Mouse (Mus musculus) myocyte (in vitro differentiated cells): ENCODE results near the gene Lman2l. TPM values are rescaled to one million over a fixed set of nuclear protein-coding genes. Genes with fewer than 3 reads are reported as not detected.

Source experiments
- H3K27me3 ChIP-seq: one replicate; pipeline ENCODE4 v1.6.1; 2011; ENCODE audit not compliant: control insufficient read depth, insufficient read depth, insufficient read length
- H3K36me3 ChIP-seq: one replicate; pipeline ENCODE4 v1.6.1; 2011; ENCODE audit not compliant: control insufficient read depth, insufficient read depth
- H3K4me2 ChIP-seq: one replicate; pipeline ENCODE4 v1.6.1; 2011; ENCODE audit warnings: low read depth, control low read depth
- H3K4me3 ChIP-seq: one replicate; pipeline ENCODE4 v1.5.1; 2011; ENCODE audit warnings: mild to moderate bottlenecking, control low read depth, moderate library complexity
- H3K79me2 ChIP-seq: one replicate; pipeline ENCODE4 v1.6.1; 2011; ENCODE audit not compliant: control insufficient read depth, insufficient read depth
- H3ac ChIP-seq: one replicate; pipeline ENCODE4 v1.6.1; 2011; ENCODE audit not compliant: control insufficient read depth, insufficient read length
- CEBPB ChIP-seq: IDR thresholded peaks from 2 replicates; pipeline ENCODE4 v1.6.1; 2011; ENCODE audit warnings: mild to moderate bottlenecking, moderate library complexity; ENCODE audit not compliant: poor library complexity, insufficient read depth, severe bottlenecking
- E2F4 ChIP-seq: IDR thresholded peaks from one replicate; pipeline ENCODE4 v1.6.1; 2011; ENCODE audit warnings: mild to moderate bottlenecking, control low read depth, moderate library complexity; ENCODE audit not compliant: insufficient read depth
- MAX ChIP-seq: IDR thresholded peaks from one replicate; pipeline ENCODE4 v1.6.1; 2011; ENCODE audit warnings: low read depth, mild to moderate bottlenecking, control low read depth
- MYOD1 ChIP-seq, 3 experiments: IDR thresholded peaks; one replicate each; pipeline ENCODE4 v1.6.1; 2011; ENCODE audit warnings: control low read depth in 2 of 3, low read depth in 2 of 3, mild to moderate bottlenecking in 2 of 3, moderate library complexity in 1 of 3; ENCODE audit not compliant: insufficient read length in 2 of 3, control insufficient read depth in 1 of 3
- MYOG ChIP-seq, 3 experiments: IDR thresholded peaks; one replicate each; pipeline ENCODE4 v1.6.1; 2011; ENCODE audit warnings: control low read depth in 2 of 3, low read depth in 2 of 3, mild to moderate bottlenecking in 2 of 3; ENCODE audit not compliant: insufficient read length in 2 of 3, control insufficient read depth in 1 of 3, insufficient read depth in 1 of 3
- POLR2A ChIP-seq: IDR thresholded peaks from one replicate; pipeline ENCODE4 v1.6.1; 2011; ENCODE audit warnings: low read depth, mild to moderate bottlenecking, control low read depth, moderate library complexity; ENCODE audit not compliant: insufficient read length
- POLR2AphosphoS2 ChIP-seq: IDR thresholded peaks from one replicate; pipeline ENCODE4 v1.6.1; 2011; ENCODE audit warnings: low read depth, control low read depth; ENCODE audit not compliant: insufficient read length
- REST ChIP-seq: IDR thresholded peaks from one replicate; pipeline ENCODE4 v1.6.1; 2011; ENCODE audit warnings: mild to moderate bottlenecking, control low read depth, moderate library complexity; ENCODE audit not compliant: insufficient read depth, insufficient read length
- SRF ChIP-seq: IDR thresholded peaks from one replicate; pipeline ENCODE4 v1.6.1; 2011; ENCODE audit warnings: low read depth; ENCODE audit not compliant: control insufficient read depth, insufficient read length
- TCF12 ChIP-seq: IDR thresholded peaks from one replicate; pipeline ENCODE4 v1.6.1; 2011; ENCODE audit warnings: mild to moderate bottlenecking, control low read depth; ENCODE audit not compliant: poor library complexity, insufficient read depth, severe bottlenecking
- TCF3 ChIP-seq: IDR thresholded peaks from one replicate; pipeline ENCODE4 v1.6.1; 2011; ENCODE audit warnings: low read depth, control low read depth; ENCODE audit not compliant: insufficient read length
- USF1 ChIP-seq: IDR thresholded peaks from one replicate; pipeline ENCODE4 v1.6.1; 2011; ENCODE audit warnings: low read depth, mild to moderate bottlenecking, control low read depth, moderate library complexity
- polyA plus RNA-seq: library from polyadenylated mRNA; unstranded; fragments of >200 nt; fragmentation: generic; extraction: Trizol; gene quantifications from one replicate; pipeline ENCODE4 v1.2.1, GENCODE M21; 2012; ENCODE audit warnings: missing spikeins

Lman2l gene
- 44.8 TPM for polyA plus RNA-seq

DNA sequence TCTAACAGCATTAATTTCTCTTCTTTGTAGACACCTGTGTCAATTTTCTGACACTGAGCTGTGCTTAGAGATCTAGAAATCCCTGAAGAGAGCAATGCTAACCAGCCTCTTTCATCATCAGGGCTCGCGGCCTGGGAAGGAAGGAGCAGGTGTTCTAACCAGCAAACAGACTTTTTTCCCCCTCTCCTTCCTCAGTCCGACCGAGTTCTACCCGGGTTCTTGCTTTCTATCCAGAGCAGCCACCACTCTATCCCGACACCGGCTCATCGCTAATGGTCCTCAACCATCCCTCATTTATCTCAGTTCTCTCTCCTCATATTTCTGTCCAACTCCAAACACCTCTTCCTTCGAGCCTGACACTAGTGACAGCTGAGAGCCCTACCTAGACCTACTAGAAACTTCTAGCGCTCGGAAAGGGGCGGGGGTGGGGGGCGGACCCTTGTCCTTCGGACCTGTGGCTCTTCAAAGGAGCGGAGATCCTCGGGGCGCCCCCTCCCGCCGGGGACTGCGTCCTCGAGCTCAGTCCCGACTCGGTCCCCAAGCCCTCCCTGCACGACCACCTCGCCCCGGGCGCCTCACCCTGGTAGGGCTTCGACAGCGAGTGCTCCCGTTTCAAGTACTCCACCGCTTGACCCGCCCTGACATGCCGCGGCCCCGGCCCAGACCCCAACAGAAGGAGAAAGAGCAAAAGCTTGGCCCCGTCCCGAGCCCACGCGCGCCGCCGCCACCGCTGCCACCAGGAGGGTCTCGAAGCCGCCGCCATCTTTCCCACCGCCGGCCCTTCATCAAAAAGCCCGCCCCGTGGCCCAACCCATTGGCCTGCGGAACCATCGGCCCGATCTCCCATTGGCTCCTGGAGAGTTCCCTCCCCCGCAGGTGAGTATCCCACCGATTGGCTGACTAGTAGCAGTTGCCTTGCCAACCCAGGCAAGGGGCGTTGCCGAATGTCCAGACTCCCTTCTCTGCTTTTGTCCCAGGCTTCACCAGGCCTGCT is at the start of gene Lman2l:
Gene Lman2l, minus strand, starts transcription at position 801 of the 994 bp plus-strand sequence.
- TF ChIP-seq MAX = no peak
- TF ChIP-seq POLR2A = peak; percentile 69
- TF ChIP-seq MYOG (IDR thresholded peaks at IDR 0.05; ENCODE audit: control insufficient read depth in 1 of 3, insufficient read depth in 1 of 3, insufficient read length in 2 of 3, low read depth in 2 of 3) = peak in 1 of 3 experiments; percentile 12
- no peak for TF ChIP-seq REST
- TF ChIP-seq TCF3 = no peak
- no peak for TF ChIP-seq USF1
- peak; percentile 55 for TF ChIP-seq POLR2AphosphoS2
- H3K4me3 ChIP-seq = peak within 1 kb of the TSS; percentile 59
- no peaks in the 10 kb centered on the region for H3K27me3 ChIP-seq
- H3ac ChIP-seq = peak within 1 kb of the TSS; percentile 53
- H3K4me2 ChIP-seq = peak within 1 kb of the TSS; percentile 77
- peaks cover 10% of the 10 kb centered on the region for H3K36me3 ChIP-seq
- H3K79me2 ChIP-seq = no peaks in the 10 kb centered on the region

DNA sequence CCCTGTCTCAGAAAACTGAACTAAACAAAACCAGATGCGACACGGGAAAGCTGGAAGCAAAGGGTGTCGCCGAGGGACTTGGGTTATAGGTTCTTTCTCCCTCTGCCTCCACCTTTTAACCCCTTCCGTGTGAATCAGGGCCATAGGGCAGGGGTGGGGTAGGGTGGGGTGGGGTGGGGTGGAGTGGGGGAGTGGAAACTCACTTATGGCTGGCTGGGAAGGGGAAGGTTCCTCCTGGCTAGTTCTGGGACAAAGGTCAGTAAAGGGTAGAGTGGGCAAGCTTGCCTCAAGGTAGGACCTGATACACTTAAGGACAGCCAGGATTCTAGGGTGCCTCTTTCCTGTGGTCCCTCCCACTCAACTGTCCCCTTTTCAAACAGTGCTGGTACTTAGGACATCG is 48.2 kb upstream of the Lman2l start:
- Histone ChIP-seq H3ac (no peak overlapping the region), H3K4me3 (no peak overlapping the region), H3K27me3 (no peaks in the 10 kb centered on the region), H3K79me2 (peaks cover 35% of the 10 kb centered on the region), H3K36me3 (no peaks in the 10 kb centered on the region), H3K4me2 (no peak overlapping the region)
- TF ChIP-seq TCF3 = no peak
- TF ChIP-seq CEBPB = no peak
- no peak for TF ChIP-seq MYOD1 (IDR thresholded peaks at IDR 0.05; ENCODE audit: control insufficient read depth in 1 of 3, insufficient read length in 2 of 3, low read depth in 2 of 3)
- TF ChIP-seq TCF12 = no peak
- no peak for TF ChIP-seq E2F4
- no peak for TF ChIP-seq MAX
- no peak for TF ChIP-seq USF1
- no peak for TF ChIP-seq REST
- no peak for TF ChIP-seq POLR2AphosphoS2
- no peak for TF ChIP-seq POLR2A
- TF ChIP-seq SRF = no peak
- TF ChIP-seq MYOG (IDR thresholded peaks at IDR 0.05; ENCODE audit: control insufficient read depth in 1 of 3, insufficient read depth in 1 of 3, insufficient read length in 2 of 3, low read depth in 2 of 3) = no peak

DNA sequence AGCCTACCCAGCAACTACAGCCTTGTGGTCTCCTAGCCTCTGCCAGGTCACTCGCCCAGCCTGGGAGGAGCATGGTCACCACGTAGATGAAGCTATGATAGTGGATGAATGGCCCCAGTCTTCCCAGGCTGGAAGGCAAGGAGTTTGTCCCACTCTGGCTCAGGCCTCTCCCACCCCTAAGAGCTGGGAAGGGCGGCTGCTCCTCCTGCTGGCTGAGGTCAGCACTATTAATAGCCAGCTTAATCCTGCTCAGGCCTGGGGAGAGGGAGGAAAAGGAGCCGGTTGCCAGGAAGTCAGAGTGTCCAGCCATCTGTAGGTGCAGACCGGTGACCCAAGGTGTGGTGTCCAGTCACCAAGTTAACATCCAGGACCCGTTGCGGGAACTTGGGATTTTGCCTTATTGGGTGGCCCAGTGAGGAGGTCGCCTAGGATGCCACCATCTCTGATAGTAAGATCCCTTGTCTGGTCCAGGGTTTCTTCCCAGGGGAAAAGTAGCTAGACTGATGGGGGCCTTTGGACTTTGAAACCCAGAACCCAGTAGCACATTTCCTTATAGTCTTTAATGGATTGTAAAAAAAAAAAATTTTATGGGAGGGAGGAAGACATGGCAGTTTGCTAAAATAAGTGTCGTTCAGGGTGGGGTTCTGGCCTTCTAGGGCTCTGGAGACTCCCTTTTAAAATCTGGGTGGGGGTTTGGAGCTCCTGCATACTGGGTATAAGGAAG is 47.5 kb upstream of the Lman2l start:
- no peaks in the 10 kb centered on the region for H3K36me3 ChIP-seq
- TF ChIP-seq TCF3 = no peak
- TF ChIP-seq SRF = no peak
- TF ChIP-seq MYOG (IDR thresholded peaks at IDR 0.05; ENCODE audit: control insufficient read depth in 1 of 3, insufficient read depth in 1 of 3, insufficient read length in 2 of 3, low read depth in 2 of 3) = no peak
- no peak for TF ChIP-seq E2F4
- no peak for TF ChIP-seq CEBPB
- TF ChIP-seq MYOD1 (IDR thresholded peaks at IDR 0.05; ENCODE audit: control insufficient read depth in 1 of 3, insufficient read length in 2 of 3, low read depth in 2 of 3) = no peak
- no peak for TF ChIP-seq POLR2AphosphoS2
- TF ChIP-seq TCF12 = no peak
- no peak for TF ChIP-seq MAX
- TF ChIP-seq USF1 = no peak
- TF ChIP-seq POLR2A = no peak
- no peak for TF ChIP-seq REST
- no peak overlapping the region for H3ac ChIP-seq
- no peak overlapping the region for H3K4me3 ChIP-seq
- peaks cover 38% of the 10 kb centered on the region for H3K79me2 ChIP-seq
- peak overlapping the region; percentile 49 for H3K4me2 ChIP-seq
- H3K27me3 ChIP-seq = no peaks in the 10 kb centered on the region

DNA sequence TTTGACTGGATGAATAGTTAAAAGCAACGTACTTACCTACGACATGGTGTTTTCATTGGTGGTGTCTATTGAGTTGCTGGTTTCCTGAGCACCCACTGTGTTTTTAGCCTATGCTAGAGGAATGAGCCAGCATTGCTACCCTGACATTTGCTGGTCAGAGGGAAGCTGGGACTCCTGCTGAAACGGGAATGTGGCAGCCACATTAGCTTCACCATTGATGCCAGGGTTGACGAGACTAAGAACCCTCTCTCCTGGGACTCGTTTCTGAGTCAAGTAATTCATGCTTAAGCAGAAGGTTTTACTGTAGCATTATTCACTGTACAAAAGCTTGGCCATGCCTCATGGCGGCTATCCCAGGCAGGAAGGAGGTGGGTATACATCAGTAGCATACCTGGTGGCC is 44.6 kb upstream of the Lman2l start:
- peaks cover 39% of the 10 kb centered on the region for H3K79me2 ChIP-seq
- TF ChIP-seq SRF (no peak), MAX (no peak), E2F4 (no peak), POLR2AphosphoS2 (no peak)
- no peaks in the 10 kb centered on the region for H3K27me3 ChIP-seq
- no peak overlapping the region for H3K4me2 ChIP-seq
- no peak overlapping the region for H3K4me3 ChIP-seq
- no peak overlapping the region for H3ac ChIP-seq
- no peaks in the 10 kb centered on the region for H3K36me3 ChIP-seq
